21 mouse cellular contexts compared by ENCODE assay signal in genomic region chr11:72496775-72497174, GRCm38 (mm10). TPM values are rescaled to one million over a fixed set of nuclear protein-coding genes. Genes with fewer than 3 reads are reported as not detected.
DNase-seq lines count a peak whose midpoint lies in the region; ATAC-seq and TF ChIP-seq lines count a peak whose summit lies in the region.
"Had no signal": no experiment of that assay in that cellular context is flagged by ENCODE, and none has a peak within 500 bp of the region (broad histone marks: within the 10 kb centered on the region; RNA-seq: fewer than 3 reads in every experiment).

No protein-coding gene starts in this region.

- no peak for ATAC-seq in liver, postnatal 0 days
- ATAC-seq in intestine, embryonic 16.5 days: peak; percentile 68
- ATAC-seq: activated CD4-positive, CD25-positive, alpha-beta regulatory T cell, adult 4 months; forebrain, embryonic 13.5 days; Patski had no signal

- peak; percentile 3 for DNase-seq in gastrocnemius, postnatal 25 days
- no peak for DNase-seq in gastrocnemius, adult 8-10 months (ENCODE audit: low spot score in 2 of 2)
- DNase-seq in liver, adult 2 months (ENCODE audit: extremely low read depth, low read depth, low spot score): peak; percentile 55
- no peak for DNase-seq in liver, postnatal 0 days
- peak; percentile 64 for DNase-seq in yolk sac, embryonic 10.5 days (ENCODE audit: low spot score)
- DNase-seq in cerebellum, adult 11 months: no peak
- DNase-seq: adrenal gland, postnatal 14 days; cerebellum, adult 18-20 months; cerebellum, adult 9-11 months; gastrocnemius, postnatal 10 days; heart, postnatal 14 days had no signal

- TF ChIP-seq EP300 in liver, postnatal 0 days (IDR thresholded peaks at IDR 0.05; ENCODE audit: low read depth): no peak

- H3K4me1 ChIP-seq in liver, adult 2 months (ENCODE audit: control insufficient read depth, insufficient read depth, low read length): peaks cover 4% of the 10 kb centered on the region; the same call in 1 of the 2 replicates
- H3K4me1 ChIP-seq in liver, postnatal 0 days (ENCODE audit: insufficient read depth): peaks cover 10% of the 10 kb centered on the region
- peaks cover 12% of the 10 kb centered on the region for H3K4me1 ChIP-seq in intestine, embryonic 16.5 days (ENCODE audit: control insufficient read depth, insufficient read depth, low read length)

- WGBS in liver, adult 2 months: 17% methylated on average over 1 of the region's 1 CpGs
- WGBS in liver, postnatal 0 days (ENCODE audit: insufficient replicate concordance): 80% methylated on average over 1 of the region's 1 CpGs
- WGBS in intestine, embryonic 16.5 days: 54% methylated on average over 1 of the region's 1 CpGs

- no peaks in the 10 kb centered on the region for H3K79me2 ChIP-seq in liver, adult 2 months (ENCODE audit: control insufficient read depth, insufficient read depth, low read length)

- H3K27ac ChIP-seq in liver, adult 2 months (replicated peaks; ENCODE audit: insufficient read depth, low read depth, low read length): no peak overlapping the region
- H3K27ac ChIP-seq in liver, postnatal 0 days (ENCODE audit: low read depth): no peak overlapping the region
- peak overlapping the region; percentile 14 for H3K27ac ChIP-seq in intestine, embryonic 16.5 days (ENCODE audit: low read length)
- H3K27ac ChIP-seq: embryonic facial prominence, embryonic 10.5 days; forebrain, embryonic 13.5 days; heart, adult 2 months; heart, embryonic 15.5 days; hindbrain, postnatal 0 days had no signal

- H3K27me3 ChIP-seq in liver, adult 2 months (ENCODE audit: control insufficient read depth, insufficient read depth, low read length): no peaks in the 10 kb centered on the region
- H3K27me3 ChIP-seq in liver, postnatal 0 days (ENCODE audit: insufficient read depth, low read length): 0 out of 2 replicates have a peak, but pooled peaks cover 2% of the 10 kb centered on the region
- no peaks in the 10 kb centered on the region for H3K27me3 ChIP-seq in intestine, embryonic 16.5 days (replicated peaks; ENCODE audit: control insufficient read depth, insufficient read depth, low read length)
- H3K27me3 ChIP-seq: Patski had no signal

- no peak overlapping the region for H3K4me2 ChIP-seq in liver, postnatal 0 days (ENCODE audit: low read depth, low read length)
- no peak overlapping the region for H3K4me2 ChIP-seq in intestine, embryonic 16.5 days (ENCODE audit: low read depth, low read length)
- H3K4me2 ChIP-seq: forebrain, embryonic 13.5 days; heart, embryonic 11.5 days; heart, embryonic 15.5 days had no signal

- H3K9ac ChIP-seq in liver, adult 2 months (ENCODE audit: low read depth, low read length): no peak overlapping the region
- H3K9ac ChIP-seq in liver, postnatal 0 days (replicated peaks): no peak overlapping the region
- H3K9ac ChIP-seq in intestine, embryonic 16.5 days (ENCODE audit: low read depth, low read length): peak overlapping the region; percentile 26; the same call in 1 of the 2 replicates
- H3K9ac ChIP-seq: heart, embryonic 15.5 days had no signal

- H3K36me3 ChIP-seq in liver, adult 2 months (ENCODE audit: control insufficient read depth, insufficient read depth, low read length): no peaks in the 10 kb centered on the region
- H3K36me3 ChIP-seq in liver, postnatal 0 days (replicated peaks; ENCODE audit: insufficient read depth, low read length): no peaks in the 10 kb centered on the region
- no peaks in the 10 kb centered on the region for H3K36me3 ChIP-seq in intestine, embryonic 16.5 days (ENCODE audit: control insufficient read depth, insufficient read depth, low read length)
- H3K36me3 ChIP-seq: embryonic facial prominence, embryonic 10.5 days; heart, embryonic 15.5 days had no signal

- no peak overlapping the region for H3K4me3 ChIP-seq in liver, adult 2 months (ENCODE audit: insufficient read depth, low read depth, low read length)
- no peak overlapping the region for H3K4me3 ChIP-seq in liver, postnatal 0 days (ENCODE audit: low read depth, low read length)
- no peak overlapping the region for H3K4me3 ChIP-seq in intestine, embryonic 16.5 days (ENCODE audit: low read length)
- H3K4me3 ChIP-seq: embryonic facial prominence, embryonic 10.5 days; forebrain, embryonic 13.5 days; heart, adult 2 months; heart, embryonic 15.5 days had no signal

- TF ChIP-seq CTCF in liver, adult 2 months (IDR thresholded peaks at IDR 0.05; ENCODE audit: low read depth, low read length): no peak
- TF ChIP-seq CTCF in liver, postnatal 0 days (IDR thresholded peaks at IDR 0.05; ENCODE audit: low read depth): no peak

- no peak for TF ChIP-seq POLR2A in liver, adult 2 months (IDR thresholded peaks at IDR 0.05; ENCODE audit: extremely low read depth, insufficient read depth, low read length)

- H3K9me3 ChIP-seq in liver, postnatal 0 days (ENCODE audit: low read length): no peaks in the 10 kb centered on the region
- no peaks in the 10 kb centered on the region for H3K9me3 ChIP-seq in intestine, embryonic 16.5 days (ENCODE audit: control insufficient read depth, low read length)
- H3K9me3 ChIP-seq: embryonic facial prominence, embryonic 10.5 days; forebrain, embryonic 13.5 days; heart, embryonic 15.5 days had no signal

RNA-seq across cellular contexts. Expression of gene Spns2, which starts 7.1 kb away (rescaled TPM):
- 10 to 100 TPM; 12.4 to 16.9 TPM for total RNA-seq in gastrocnemius, postnatal 25 days (2021)
- 10 to 100 TPM; 32.1 to 69.6 (median 54.1) TPM for total RNA-seq in gastrocnemius, adult 8-10 months (2022)
- 25.4 and 41.1 TPM in 2 replicates for total RNA-seq in liver, adult 2 months (2014; rRNA removed)
- polyA plus RNA-seq in liver, adult 2 months (2012; rRNA removed): 47.3 and 65.1 TPM in 2 replicates
- polyA plus RNA-seq in liver, postnatal 0 days (2015; fragmentation: Nextera tagmentation; extraction: Ambion mirVana): 4.1 and 4.9 TPM in 2 replicates
- 5.9 and 7.5 TPM in 2 replicates for polyA plus RNA-seq in intestine, embryonic 16.5 days (2015; fragmentation: Nextera tagmentation; extraction: Ambion mirVana)
- polyA plus RNA-seq: activated CD4-positive, CD25-positive, alpha-beta regulatory T cell, adult 4 months had no signal

RNA-seq across cellular contexts. Expression of gene Spns3, which starts 53.5 kb away (rescaled TPM):
- total RNA-seq in gastrocnemius, postnatal 25 days (2021): under 1 TPM; 0.11 to 0.26 TPM
- under 1 TPM in 3 of 4 experiments, not detected in 1; 0.29 to 0.38 (median 0.31) TPM for total RNA-seq in gastrocnemius, adult 8-10 months (2022)
- under 0.01 and 0.13 TPM in 2 replicates for total RNA-seq in liver, adult 2 months (2014; rRNA removed)
- polyA plus RNA-seq in liver, adult 2 months (2012; rRNA removed): 0.06 and 0.25 TPM in 2 replicates
- 1.8 and 1.9 TPM in 2 replicates for polyA plus RNA-seq in liver, postnatal 0 days (2015; fragmentation: Nextera tagmentation; extraction: Ambion mirVana)
- polyA plus RNA-seq in intestine, embryonic 16.5 days (2015; fragmentation: Nextera tagmentation; extraction: Ambion mirVana): 3.2 and 5.7 TPM in 2 replicates
- total RNA-seq: heart, adult 2 months had no signal
- polyA plus RNA-seq: C2C12; forebrain, embryonic 13.5 days had no signal

RNA-seq across cellular contexts. Expression of gene Mybbp1a, which starts 55.6 kb away (rescaled TPM):
- total RNA-seq in gastrocnemius, postnatal 25 days (2021): 10 to 100 TPM; 52.1 to 56.5 TPM
- total RNA-seq in gastrocnemius, adult 8-10 months (2022): 10 to 100 TPM; 54.6 to 66.0 (median 57.1) TPM
- total RNA-seq in liver, adult 2 months (2014; rRNA removed): 13.7 and 18.8 TPM in 2 replicates
- polyA plus RNA-seq in liver, adult 2 months (2012; rRNA removed): 14.8 and 21.6 TPM in 2 replicates
- polyA plus RNA-seq in liver, postnatal 0 days (2015; fragmentation: Nextera tagmentation; extraction: Ambion mirVana): 40.2 and 44.5 TPM in 2 replicates
- 119 and 141 TPM in 2 replicates for polyA plus RNA-seq in intestine, embryonic 16.5 days (2015; fragmentation: Nextera tagmentation; extraction: Ambion mirVana)

Comparison
In these comparisons a context has a peak if more than half of its experiments do, and no peak if none do; other contexts are left out.
1. DNase-seq: peak in gastrocnemius, postnatal 25 days (single experiment), liver, adult 2 months (single experiment) and yolk sac, embryonic 10.5 days (single experiment); none in gastrocnemius, adult 8-10 months (0 of 2), liver, postnatal 0 days (single experiment) and cerebellum, adult 11 months (single experiment).